ENCODE assay signal across 27 mouse cellular contexts in genomic region chr9:109201347-109201746, GRCm38 (mm10). TPM values are rescaled to one million over a fixed set of nuclear protein-coding genes. Genes with fewer than 3 reads are reported as not detected.
A peak's percentile ranks its signal among the peaks of the same experiment; 100 is the strongest.
DNase-seq lines count a peak whose midpoint lies in the region; ATAC-seq and TF ChIP-seq lines count a peak whose summit lies in the region.
"Not testable (repeated sequence)": the region's sequence is repeated elsewhere in the genome, so short reads cannot be mapped to it uniquely, and the experiment has no call there.
"Had no signal": no experiment of that assay in that cellular context is flagged by ENCODE, and none has a peak within 500 bp of the region (broad histone marks: within the 10 kb centered on the region; RNA-seq: fewer than 3 reads in every experiment).

No protein-coding gene starts in this region.

- 60% methylated on average over 1 of the region's 1 CpGs for WGBS in forebrain, embryonic 14.5 days
- WGBS in forebrain, postnatal 0 days, result 60% methylated on average over 1 of the region's 1 CpGs
- 33% methylated on average over 1 of the region's 1 CpGs for WGBS in midbrain, postnatal 0 days

- DNase-seq in brain, adult 2 months (ENCODE audit: low read depth, low spot score), result peak; percentile 70
- peak; percentile 10 to 16 for DNase-seq in cerebellum, postnatal 10 days
- peak; percentile 61 for DNase-seq in forebrain, embryonic 14.5 days (ENCODE audit: low spot score)
- DNase-seq in forebrain, postnatal 0 days, result peak; percentile 49
- peak; percentile 1 to 9 for DNase-seq in layer of hippocampus, adult 2 months (ENCODE audit: low spot score in 2 of 2)
- peak; percentile 1 for DNase-seq in midbrain, postnatal 0 days (ENCODE audit: low spot score)
- DNase-seq in right cerebral cortex, postnatal 25 days, result peak; percentile 7

- ATAC-seq in forebrain, embryonic 14.5 days, result peak; percentile 69; the same call in 1 of the 2 replicates
- not testable (repeated sequence) for ATAC-seq in forebrain, postnatal 0 days; midbrain, postnatal 0 days (ENCODE audit: low FRiP score)

- H3K4me2 ChIP-seq in forebrain, embryonic 14.5 days (ENCODE audit: low read length); forebrain, postnatal 0 days (ENCODE audit: low read depth); midbrain, postnatal 0 days (ENCODE audit: low read depth, low read length, poor library complexity, severe bottlenecking): not testable (repeated sequence)

- not testable (repeated sequence) for TF ChIP-seq CTCF in forebrain, postnatal 0 days (IDR thresholded peaks at IDR 0.05; ENCODE audit: low read depth); layer of hippocampus, adult 2 months (conservative IDR thresholded peaks at IDR 0.05); midbrain, postnatal 0 days (IDR thresholded peaks at IDR 0.05)

- H3K27me3 ChIP-seq in forebrain, embryonic 14.5 days (replicated peaks; ENCODE audit: control insufficient read depth, insufficient read depth, low read length); forebrain, postnatal 0 days (ENCODE audit: insufficient read depth, low read length); midbrain, postnatal 0 days (ENCODE audit: insufficient read depth, low read length): not testable (repeated sequence)

- H3K9ac ChIP-seq in forebrain, embryonic 14.5 days (ENCODE audit: low read length); forebrain, postnatal 0 days; midbrain, postnatal 0 days (replicated peaks; ENCODE audit: low read length, poor library complexity, severe bottlenecking): not testable (repeated sequence)

- H3K36me3 ChIP-seq in forebrain, embryonic 14.5 days (ENCODE audit: control insufficient read depth, insufficient read depth, low read length); forebrain, postnatal 0 days (ENCODE audit: insufficient read depth); midbrain, postnatal 0 days (ENCODE audit: insufficient read depth, low read length): not testable (repeated sequence)

- not testable (repeated sequence) for H3K4me3 ChIP-seq in forebrain, embryonic 14.5 days (ENCODE audit: low read depth, low read length); forebrain, postnatal 0 days (ENCODE audit: low read depth, low read length); layer of hippocampus, adult 2 months; midbrain, postnatal 0 days (ENCODE audit: low read depth, low read length)

- not testable (repeated sequence) for H3K4me1 ChIP-seq in forebrain, embryonic 14.5 days (ENCODE audit: control insufficient read depth, insufficient read depth, low read length); forebrain, postnatal 0 days (ENCODE audit: insufficient read depth); midbrain, postnatal 0 days (ENCODE audit: insufficient read depth, low read length)

- H3K27ac ChIP-seq in forebrain, embryonic 14.5 days (ENCODE audit: low read depth, low read length); forebrain, postnatal 0 days (ENCODE audit: low read depth, low read length); layer of hippocampus, adult 2 months; midbrain, postnatal 0 days (ENCODE audit: low read depth, low read length): not testable (repeated sequence)

- H3K9me3 ChIP-seq in forebrain, embryonic 14.5 days (replicated peaks; ENCODE audit: control insufficient read depth, low read length); forebrain, postnatal 0 days (ENCODE audit: low read length); midbrain, postnatal 0 days (ENCODE audit: low read length): not testable (repeated sequence)

RNA-seq across cellular contexts. Expression of gene Fbxw13, which starts 5.6 kb away (rescaled TPM):
- polyA plus RNA-seq in forebrain, embryonic 14.5 days (2014; fragmentation: Nextera tagmentation; extraction: Ambion mirVana), result not detected in 2 replicates
- total RNA-seq in forebrain, postnatal 0 days (2014; rRNA removed), result 0.24 TPM in 1 of 2 replicates, not detected in the other
- 0.19 and 0.24 TPM in 2 replicates for polyA plus RNA-seq in forebrain, postnatal 0 days (2015; fragmentation: Nextera tagmentation; extraction: Ambion mirVana)
- not detected for total RNA-seq in layer of hippocampus, adult 2 months (2021)
- not detected in 2 replicates for total RNA-seq in midbrain, postnatal 0 days (2014; rRNA removed)
- polyA plus RNA-seq in midbrain, postnatal 0 days (2015; fragmentation: Nextera tagmentation; extraction: Ambion mirVana), result 0.16 TPM in 1 of 2 replicates, not detected in the other
- total RNA-seq: adrenal gland, adult 8-10 months; adrenal gland, postnatal 25 days; common myeloid progenitor, adult 5-6 weeks; ES-E14; gastrocnemius, adult 2 months; gastrocnemius, postnatal 14 days; gastrocnemius, postnatal 4 days; heart, adult 8-10 months; heart, postnatal 25 days; hematopoietic stem cell, adult 5-6 weeks had no signal
- polyA plus RNA-seq: activated CD4-positive, CD25-positive, alpha-beta regulatory T cell, adult 4 months; embryonic facial prominence, embryonic 12.5 days; embryonic facial prominence, embryonic 15.5 days; forebrain, embryonic 11.5 days; heart, embryonic 11.5 days; heart, embryonic 14.5 days; heart, postnatal 0 days; hindbrain, embryonic 12.5 days; hindbrain, embryonic 15.5 days; intestine, embryonic 15.5 days had no signal

RNA-seq across cellular contexts. Expression of gene Fbxw20, which starts 33.2 kb away (rescaled TPM):
- polyA plus RNA-seq in forebrain, embryonic 14.5 days (2014; fragmentation: Nextera tagmentation; extraction: Ambion mirVana), result not detected in 2 replicates
- total RNA-seq in forebrain, postnatal 0 days (2014; rRNA removed), result not detected in 2 replicates
- polyA plus RNA-seq in forebrain, postnatal 0 days (2015; fragmentation: Nextera tagmentation; extraction: Ambion mirVana), result not detected in 2 replicates
- total RNA-seq in layer of hippocampus, adult 2 months (2021), result not detected
- not detected in 2 replicates for total RNA-seq in midbrain, postnatal 0 days (2014; rRNA removed)
- polyA plus RNA-seq in midbrain, postnatal 0 days (2015; fragmentation: Nextera tagmentation; extraction: Ambion mirVana), result not detected in 2 replicates
- total RNA-seq: adrenal gland, adult 8-10 months; adrenal gland, postnatal 25 days; common myeloid progenitor, adult 5-6 weeks; ES-E14; gastrocnemius, adult 2 months; gastrocnemius, postnatal 14 days; gastrocnemius, postnatal 4 days; heart, adult 8-10 months; heart, postnatal 25 days; hematopoietic stem cell, adult 5-6 weeks had no signal
- polyA plus RNA-seq: activated CD4-positive, CD25-positive, alpha-beta regulatory T cell, adult 4 months; embryonic facial prominence, embryonic 12.5 days; embryonic facial prominence, embryonic 15.5 days; forebrain, embryonic 11.5 days; heart, embryonic 11.5 days; heart, embryonic 14.5 days; heart, postnatal 0 days; hindbrain, embryonic 12.5 days; hindbrain, embryonic 15.5 days; intestine, embryonic 15.5 days had no signal

RNA-seq across cellular contexts. Expression of gene Fbxw21, which starts 39.5 kb away (rescaled TPM):
- polyA plus RNA-seq in forebrain, embryonic 14.5 days (2014; fragmentation: Nextera tagmentation; extraction: Ambion mirVana), result not detected in 2 replicates
- not detected in 2 replicates for total RNA-seq in forebrain, postnatal 0 days (2014; rRNA removed)
- polyA plus RNA-seq in forebrain, postnatal 0 days (2015; fragmentation: Nextera tagmentation; extraction: Ambion mirVana), result not detected in 2 replicates
- total RNA-seq in layer of hippocampus, adult 2 months (2021), result not detected
- not detected in 2 replicates for total RNA-seq in midbrain, postnatal 0 days (2014; rRNA removed)
- polyA plus RNA-seq in midbrain, postnatal 0 days (2015; fragmentation: Nextera tagmentation; extraction: Ambion mirVana), result not detected in 2 replicates
- total RNA-seq: adrenal gland, adult 8-10 months; adrenal gland, postnatal 25 days; common myeloid progenitor, adult 5-6 weeks; ES-E14; gastrocnemius, adult 2 months; gastrocnemius, postnatal 14 days; gastrocnemius, postnatal 4 days; heart, adult 8-10 months; heart, postnatal 25 days; hematopoietic stem cell, adult 5-6 weeks had no signal
- polyA plus RNA-seq: activated CD4-positive, CD25-positive, alpha-beta regulatory T cell, adult 4 months; embryonic facial prominence, embryonic 12.5 days; embryonic facial prominence, embryonic 15.5 days; forebrain, embryonic 11.5 days; heart, embryonic 11.5 days; heart, embryonic 14.5 days; heart, postnatal 0 days; hindbrain, embryonic 12.5 days; hindbrain, embryonic 15.5 days; intestine, embryonic 15.5 days had no signal

Comparison
In these comparisons a context has a peak if more than half of its experiments do, and no peak if none do; other contexts are left out.
1. DNase-seq: peak in every context shown above with its lines; median percentile 70 in brain, adult 2 months; 61 in forebrain, embryonic 14.5 days; 49 in forebrain, postnatal 0 days; 13 in cerebellum, postnatal 10 days; 7 in right cerebral cortex, postnatal 25 days; 5 in layer of hippocampus, adult 2 months; 1 in midbrain, postnatal 0 days.